Mouse (Mus musculus) retina, embryonic 14.5 days (tissue): ENCODE results near the gene Trim9.

Experiments used
- DNase-seq: peaks from one replicate; pipeline ENCODE4 v3.0.0-alpha.2; 2015; ENCODE audit warnings: low spot score

Trim9 gene

GRCm38 (mm10) chr12:70212501-70212900 lies 134.9 kb downstream of the Trim9 start:
- no peak for DNase-seq

- DNase-seq = no peak
Observed at GRCm38 (mm10) chr12:70208214-70208613, 139.2 kb downstream of the Trim9 start.

- DNase-seq = no peak
Observed at GRCm38 (mm10) chr12:70204433-70204832, 143.0 kb downstream of the Trim9 start.

GRCm38 (mm10) chr12:70201926-70202529 lies 145.4 kb downstream of the Trim9 start:
- no peak for DNase-seq

- no peak for DNase-seq
Observed at GRCm38 (mm10) chr12:70196341-70196740, 151.1 kb downstream of the Trim9 start.

- no peak for DNase-seq
Observed at GRCm38 (mm10) chr12:70195426-70195825, 152.0 kb downstream of the Trim9 start.
